11 mouse cellular contexts compared by ENCODE assay signal in genomic region chr9:84259751-84260150, GRCm38 (mm10).
"Had no signal": no experiment of that assay in that cellular context is flagged by ENCODE, and none has a peak within 500 bp of the region (broad histone marks: within the 10 kb centered on the region; RNA-seq: fewer than 3 reads in every experiment).

No protein-coding gene starts in this region.

- DNase-seq: lung, adult 18-20 months; lung, embryonic 14.5 days; lung, postnatal 10 days; lung, postnatal 4 days; retina, postnatal 1 day; right cerebral cortex, adult 18-20 months; thymus, adult 2 months; thymus, postnatal 25 days; thymus, postnatal 4 days had no signal

- ATAC-seq: midbrain, embryonic 13.5 days; midbrain, embryonic 15.5 days had no signal
